Mouse (Mus musculus) spleen, adult 2 months (tissue): ENCODE results near the gene Psmd11.

Experiments used
- CTCF ChIP-seq: fragments of 200-500 bp; IDR thresholded peaks from 2 replicates; pipeline ENCODE4 v1.5.1; 2011; ENCODE audit warnings: mild to moderate bottlenecking, inconsistent platforms; ENCODE audit not compliant: insufficient read depth, insufficient read length, insufficient replicate concordance; ENCODE audit errors: extremely low read depth
- POLR2A ChIP-seq: fragments of 200-500 bp; IDR thresholded peaks from 2 replicates; pipeline ENCODE4 v1.6.1; 2011; ENCODE audit warnings: low read depth, low read length, inconsistent platforms

- TF ChIP-seq CTCF (no peak), POLR2A (no peak)
Observed at GRCm38 (mm10) chr11:80475544-80475943, 47.1 kb downstream of the Psmd11 start.
